Mouse (Mus musculus) stomach, postnatal 0 days (tissue): ENCODE measurements around the gene Fry. TPM values are rescaled to one million over a fixed set of nuclear protein-coding genes. Genes with fewer than 3 reads are reported as not detected.

Source experiments
- ATAC-seq: fragments of 200-750 bp; cut with Nextera tagmentation; 2 replicates; pipeline ENCODE4 v1.8.0; 2017; ENCODE audit not compliant: low FRiP score, low TSS enrichment
- DNase-seq: peaks from one replicate; pipeline ENCODE4 v3.0.0-alpha.2; 2016; ENCODE audit warnings: low spot score
- H3K27ac ChIP-seq: fragments of 300-500 bp; sonication (generic); replicated peaks from 2 replicates; pipeline ENCODE4 v1.5.1; 2014; ENCODE audit warnings: mild to moderate bottlenecking, control low read depth
- H3K27me3 ChIP-seq: fragments of 300-500 bp; sonication (generic); 2 replicates; pipeline ENCODE4 v1.6.1; 2014; ENCODE audit warnings: low read length; ENCODE audit not compliant: control insufficient read depth, insufficient read depth
- H3K36me3 ChIP-seq: fragments of 300-500 bp; sonication (generic); 2 replicates; pipeline ENCODE4 v1.6.1; 2014; ENCODE audit warnings: low read length, mixed read lengths; ENCODE audit not compliant: control insufficient read depth, insufficient read depth
- H3K4me1 ChIP-seq: fragments of 300-500 bp; sonication (generic); replicated peaks from 2 replicates; pipeline ENCODE4 v1.6.1; 2014; ENCODE audit warnings: antibody characterized with exemption; ENCODE audit not compliant: control insufficient read depth, insufficient read depth
- H3K4me2 ChIP-seq: fragments of 300-500 bp; sonication (generic); replicated peaks from 2 replicates; pipeline ENCODE4 v1.6.1; 2014; ENCODE audit warnings: low read depth, mild to moderate bottlenecking, control low read depth, moderate library complexity
- H3K4me3 ChIP-seq: fragments of 300-500 bp; sonication (generic); 2 replicates; pipeline ENCODE4 v1.5.1; 2014; ENCODE audit warnings: low read depth, low read length, control low read depth
- H3K9ac ChIP-seq: fragments of 300-500 bp; sonication (generic); 2 replicates; pipeline ENCODE4 v1.6.1; 2014; ENCODE audit warnings: mild to moderate bottlenecking, low read length, control low read depth, mixed read lengths
- H3K9me3 ChIP-seq: fragments of 300-500 bp; sonication (generic); 2 replicates; pipeline ENCODE4 v1.6.1; 2016; ENCODE audit warnings: low read length; ENCODE audit not compliant: control insufficient read depth
- CTCF ChIP-seq: IDR thresholded peaks from 2 replicates; pipeline ENCODE4 v1.5.1; 2016; ENCODE audit warnings: antibody characterized with exemption, low read depth, mild to moderate bottlenecking, moderate library complexity
- EP300 ChIP-seq: optimal IDR thresholded peaks from 2 replicates; pipeline ENCODE3; 2016; ENCODE audit warnings: antibody characterized with exemption
- WGBS: fragments of 180-500 bp; shearing (Covaris S2); extraction: QIAGEN DNeasy Blood & Tissue Kit; methylation state at CpG from one replicate; pipeline ENCODE4 v1.1.7; 2014; 5-methylcytosine and 5-hydroxymethylcytosine counted together
- polyA plus RNA-seq: library from polyadenylated mRNA; unstranded; fragments of >200 nt; fragmentation: Nextera tagmentation; extraction: Ambion mirVana; gene quantifications from 2 replicates; pipeline ENCODE4 v1.2.1, GENCODE M21; 2015

Fry gene
- polyA plus RNA-seq, 1 experiment from 2014 or later: 6.5 TPM

GRCm38 (mm10) chr5:150451281-150452003, 333.0 kb downstream of the Fry start:
- no peaks in the 10 kb centered on the region for H3K4me1 ChIP-seq
- H3K9me3 ChIP-seq: no peaks in the 10 kb centered on the region
- H3K27ac ChIP-seq: no peak overlapping the region
- no peak overlapping the region for H3K4me3 ChIP-seq
- no peak overlapping the region for H3K9ac ChIP-seq
- 79% methylated on average over 9 of the region's 9 CpGs for WGBS
- TF ChIP-seq CTCF: no peak
- TF ChIP-seq EP300: no peak
- H3K27me3 ChIP-seq: no peaks in the 10 kb centered on the region
- no peak for DNase-seq
- no peak overlapping the region for H3K4me2 ChIP-seq
- ATAC-seq: 0 out of 2 replicates have a peak, but pooled peaks have one; percentile 12
- peaks cover 5% of the 10 kb centered on the region for H3K36me3 ChIP-seq

DNA sequence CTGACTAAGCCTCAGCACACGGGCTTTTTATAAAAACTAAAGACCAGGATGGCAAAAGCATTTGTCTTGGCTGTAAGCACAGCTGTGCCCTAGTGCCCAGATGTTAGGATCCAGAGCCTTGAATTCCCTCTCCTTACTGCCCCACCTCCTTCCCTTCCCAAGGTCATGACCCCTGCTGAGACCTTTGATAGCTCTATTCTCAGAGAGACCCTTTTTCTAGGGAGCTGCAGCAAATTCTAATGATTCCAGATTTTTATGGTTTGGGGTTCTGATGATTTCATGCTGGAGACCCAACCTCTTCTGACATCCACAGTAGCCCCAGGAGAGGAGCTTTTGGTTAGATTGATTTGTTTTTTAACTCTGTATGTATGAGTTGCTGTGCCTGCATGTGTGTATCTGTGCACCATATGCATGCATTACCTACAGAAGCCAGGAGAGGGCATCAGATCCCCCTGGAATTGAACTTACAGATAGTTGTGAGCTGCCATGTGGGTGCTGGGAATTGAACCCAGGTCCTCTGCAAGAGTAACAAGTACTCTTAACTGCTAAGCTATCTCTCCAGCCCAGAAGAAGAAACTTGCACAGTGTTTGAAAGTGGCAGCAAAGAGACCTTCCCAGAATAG, 333.7 kb downstream of the Fry start:
- Histone ChIP-seq H3K4me3 (no peak overlapping the region), H3K9me3 (no peaks in the 10 kb centered on the region), H3K36me3 (peaks cover 5% of the 10 kb centered on the region), H3K9ac (no peak overlapping the region), H3K4me2 (no peak overlapping the region), H3K27ac (no peak overlapping the region), H3K27me3 (no peaks in the 10 kb centered on the region), H3K4me1 (no peaks in the 10 kb centered on the region)
- WGBS: 61% methylated on average over 1 of the region's 1 CpGs
- DNase-seq: no peak
- ATAC-seq: no peak
- TF ChIP-seq CTCF (peak; percentile 33), EP300 (no peak)

DNA sequence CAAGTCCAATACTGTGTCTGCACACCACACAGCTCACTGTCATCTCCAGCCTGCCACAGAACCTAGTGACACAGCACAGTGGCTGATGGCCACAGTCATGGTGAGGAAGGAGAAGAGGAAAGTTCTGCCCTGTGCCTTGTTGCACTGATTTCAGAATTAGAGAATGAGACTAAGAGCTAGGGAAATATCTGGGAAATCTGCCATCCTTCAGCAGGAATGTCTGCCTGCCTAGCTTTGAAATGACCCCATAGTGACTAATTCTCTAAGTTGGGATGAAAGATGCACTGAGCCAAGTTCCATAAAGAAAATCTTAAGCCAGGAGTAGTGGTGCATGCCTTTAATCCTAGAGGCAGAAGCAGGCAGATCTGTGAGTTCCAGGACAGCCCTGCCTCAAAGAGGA, 334.2 kb downstream of the Fry start:
- Histone ChIP-seq H3K27me3 (no peaks in the 10 kb centered on the region), H3K9ac (no peak overlapping the region), H3K9me3 (no peaks in the 10 kb centered on the region), H3K4me2 (no peak overlapping the region), H3K4me1 (no peaks in the 10 kb centered on the region), H3K4me3 (no peak overlapping the region), H3K36me3 (peaks cover 5% of the 10 kb centered on the region), H3K27ac (no peak overlapping the region)
- TF ChIP-seq CTCF: no peak
- no peak for TF ChIP-seq EP300
- no peak for ATAC-seq
- DNase-seq: no peak

DNA sequence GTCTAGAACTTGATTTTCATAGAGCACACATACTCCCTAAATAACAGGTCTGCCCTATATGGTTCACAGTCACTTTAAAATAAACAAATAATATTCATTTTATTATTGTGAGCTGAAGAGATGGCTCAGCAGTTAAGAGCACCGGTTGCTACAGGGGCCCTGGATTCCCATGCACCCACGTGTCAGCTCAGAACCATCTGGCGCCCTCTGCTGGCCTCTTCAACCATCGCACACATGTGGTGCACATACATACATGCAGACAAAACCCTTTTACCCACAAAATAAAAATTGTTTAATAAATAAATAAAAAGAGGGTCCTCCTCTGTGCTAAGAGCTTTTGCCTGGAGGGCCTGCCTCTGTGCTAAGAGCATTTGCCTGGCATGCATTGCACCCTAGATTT, 335.0 kb downstream of the Fry start:
- ATAC-seq (no peak), DNase-seq (no peak)
- 85% methylated on average over 4 of the region's 4 CpGs for WGBS
- Histone ChIP-seq H3K9ac (no peak overlapping the region), H3K27ac (no peak overlapping the region), H3K4me3 (no peak overlapping the region), H3K9me3 (no peaks in the 10 kb centered on the region), H3K36me3 (peaks cover 5% of the 10 kb centered on the region), H3K27me3 (no peaks in the 10 kb centered on the region), H3K4me2 (no peak overlapping the region), H3K4me1 (no peaks in the 10 kb centered on the region; the same call in 1 of the 2 replicates)
- TF ChIP-seq EP300: no peak
- peak; percentile 32 for TF ChIP-seq CTCF

DNA sequence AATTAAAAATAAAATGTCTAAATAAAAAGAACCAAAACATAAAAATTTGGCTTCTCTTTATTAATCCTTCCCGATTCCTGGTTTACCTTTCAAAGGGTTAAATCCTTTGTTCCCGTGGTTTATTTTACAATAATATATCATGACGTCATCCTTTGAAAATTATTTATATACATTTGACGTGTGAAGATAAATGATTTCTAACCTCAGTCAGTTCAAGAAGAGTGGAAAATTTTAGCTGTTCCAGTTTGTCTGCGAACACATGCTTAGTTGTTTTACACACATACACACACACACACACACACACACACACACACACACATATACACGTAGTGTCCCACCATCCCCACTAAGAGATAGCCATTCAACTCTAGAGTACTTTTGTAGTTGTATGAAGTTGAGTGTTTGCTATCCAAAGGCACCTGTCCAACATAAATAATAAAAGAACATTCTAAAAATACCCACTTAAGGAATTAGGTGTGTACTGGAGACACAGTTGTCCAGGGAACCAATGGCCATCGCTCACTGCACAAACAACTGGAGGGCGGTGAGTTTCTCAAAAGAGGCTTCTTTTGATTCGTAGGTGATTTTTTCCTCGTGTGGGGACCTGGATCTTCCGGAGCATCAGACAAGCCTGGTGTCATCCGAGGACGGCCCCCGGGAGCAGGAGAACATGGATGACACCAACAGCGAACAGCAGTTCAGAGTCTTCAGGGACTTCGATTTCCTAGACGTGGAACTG, 338.9 kb downstream of the Fry start:
- no peak for TF ChIP-seq CTCF
- TF ChIP-seq EP300: no peak
- peak overlapping the region; percentile 45 for H3K4me2 ChIP-seq
- H3K4me1 ChIP-seq: no peaks in the 10 kb centered on the region; the same call in 1 of the 2 replicates
- H3K9ac ChIP-seq: peak overlapping the region; percentile 38; the same call in 1 of the 2 replicates
- H3K27me3 ChIP-seq: no peaks in the 10 kb centered on the region
- H3K9me3 ChIP-seq: no peaks in the 10 kb centered on the region
- H3K36me3 ChIP-seq: peaks cover 3% of the 10 kb centered on the region
- DNase-seq (peak; percentile 46), ATAC-seq (peak; percentile 65)
- 41% methylated on average over 17 of the region's 17 CpGs for WGBS
- H3K4me3 ChIP-seq: peak overlapping the region; percentile 29
- H3K27ac ChIP-seq: peak overlapping the region; percentile 85
